Mouse (Mus musculus) megakaryocyte, adult 5-6 weeks (primary cell): ENCODE results near the gene Utf1. TPM values are rescaled to one million over a fixed set of nuclear protein-coding genes. Genes with fewer than 3 reads are reported as not detected.

Experiments
- ATAC-seq: 2 replicates; pipeline ENCODE4 v1.8.0; 2016; ENCODE audit warnings: mild to moderate bottlenecking, inconsistent platforms; ENCODE audit not compliant: poor library complexity, severe bottlenecking
- total RNA-seq, 2 experiments: library from RNA; stranded (forward) in 1 of 2; stranded (reverse) in 1 of 2; fragments of 153-499, 151-499 nt in 1 of 2; fragments of 221-1000, 200-1000 nt in 1 of 2; gene quantifications; 2 replicates each; pipeline versions ENCODE4 v1.2.3 to v1.2.4; 2015 to 2017

Gene Utf1
- total RNA-seq, 2 experiments from 2014 or later = not detected

- no peak for ATAC-seq
Measured at GRCm38 (mm10) chr7:139970979-139971378, 27.4 kb downstream of the Utf1 start.

GRCm38 (mm10) chr7:139971436-139971835 lies 27.8 kb downstream of the Utf1 start:
- ATAC-seq = peak; percentile 47

DNA sequence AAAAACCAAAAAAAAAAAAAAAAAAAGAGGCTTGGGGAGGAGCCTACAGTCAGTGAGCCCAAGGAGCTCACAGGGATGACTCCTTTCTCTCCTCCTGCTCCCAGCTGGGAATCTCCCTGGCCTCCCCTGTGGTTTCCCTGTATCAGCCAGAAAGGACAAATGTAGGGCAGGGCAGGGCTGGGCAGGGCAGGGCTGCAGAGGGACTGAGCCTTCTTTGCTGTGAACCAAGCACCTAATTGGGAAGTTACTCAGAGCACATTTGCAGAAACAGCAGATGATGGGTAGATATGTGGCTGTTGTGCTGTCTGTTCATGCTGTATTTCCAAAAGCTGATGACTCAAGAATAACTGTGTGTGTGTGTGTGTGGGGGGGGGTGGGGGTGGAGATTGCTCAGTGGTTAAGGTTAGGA lies 29.3 kb downstream of the Utf1 start:
- ATAC-seq = peak; percentile 33

DNA sequence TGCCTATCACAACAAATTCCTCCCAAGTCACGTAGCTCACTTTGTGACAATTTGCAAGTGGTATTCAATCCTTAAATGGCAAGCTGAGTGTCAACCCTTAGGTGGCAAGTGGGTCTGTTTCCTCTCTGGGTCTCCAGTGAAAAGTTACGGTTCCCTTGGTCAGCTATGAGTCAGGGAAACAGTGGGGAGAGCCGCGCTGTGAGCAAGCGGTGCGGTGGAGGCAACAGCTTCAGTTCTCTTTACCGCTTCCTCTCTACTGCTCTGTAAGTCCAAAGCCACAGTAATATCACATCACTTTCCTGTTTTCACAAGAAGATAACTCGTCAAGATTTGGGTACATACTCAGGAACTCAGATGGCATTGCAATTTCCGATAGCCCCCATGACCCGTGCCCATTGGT lies 30.7 kb downstream of the Utf1 start:
- peak; percentile 60 for ATAC-seq

DNA sequence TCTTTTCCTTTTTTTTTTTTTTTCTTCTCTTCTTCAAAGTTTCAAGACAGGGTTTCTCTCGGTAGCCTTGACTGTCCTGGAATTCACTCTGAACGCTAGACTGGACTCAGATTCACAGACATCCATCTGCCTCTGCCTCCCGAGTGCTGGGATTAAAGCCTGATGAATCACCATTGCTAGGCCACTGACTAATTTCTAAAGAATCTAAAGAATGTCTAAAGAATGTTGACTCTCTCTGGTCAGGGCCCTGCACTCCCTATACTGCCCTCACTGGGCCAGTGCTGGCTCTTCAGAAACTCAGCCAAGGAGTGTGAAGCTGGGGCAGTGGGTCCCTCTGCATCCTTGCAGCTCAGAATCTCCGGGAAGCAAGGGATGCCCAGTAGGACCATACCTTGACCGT lies 31.9 kb downstream of the Utf1 start:
- ATAC-seq = no peak

DNA sequence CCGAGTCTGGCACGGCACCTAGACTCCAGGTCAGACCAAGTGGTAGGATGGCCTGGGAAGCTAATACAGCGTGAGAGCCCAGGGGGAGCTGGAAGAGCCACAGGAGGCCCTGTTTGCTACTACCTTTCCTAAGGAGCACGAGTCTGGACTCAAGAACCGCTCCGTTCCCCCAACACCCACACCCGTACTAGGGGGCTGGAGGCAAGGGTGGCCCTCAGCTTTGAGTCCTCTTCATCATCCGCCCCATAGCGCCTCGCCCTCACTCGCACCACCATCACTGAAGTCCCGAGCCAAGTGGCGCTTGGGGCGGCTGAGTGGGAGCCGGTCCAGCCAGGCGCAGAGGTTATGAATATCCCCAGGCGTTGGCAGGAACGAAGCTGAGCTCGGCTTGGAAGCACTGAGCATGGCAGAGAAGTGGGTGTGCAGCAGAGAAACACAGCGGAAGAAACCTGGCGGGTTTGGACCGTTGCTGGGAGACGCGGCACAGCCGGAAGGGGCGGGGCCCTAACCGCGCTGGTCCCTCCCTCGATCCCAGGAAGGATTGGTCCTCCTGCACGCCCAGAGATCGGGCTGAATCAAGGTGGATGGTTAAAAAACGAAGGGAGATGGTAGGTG lies 34.8 kb downstream of the Utf1 start, which contains the start of gene 6430531B16Rik:
6430531B16Rik (minus strand) TSS at position 478 of the 615 bp plus-strand sequence.
- peak; percentile 62 for ATAC-seq

DNA sequence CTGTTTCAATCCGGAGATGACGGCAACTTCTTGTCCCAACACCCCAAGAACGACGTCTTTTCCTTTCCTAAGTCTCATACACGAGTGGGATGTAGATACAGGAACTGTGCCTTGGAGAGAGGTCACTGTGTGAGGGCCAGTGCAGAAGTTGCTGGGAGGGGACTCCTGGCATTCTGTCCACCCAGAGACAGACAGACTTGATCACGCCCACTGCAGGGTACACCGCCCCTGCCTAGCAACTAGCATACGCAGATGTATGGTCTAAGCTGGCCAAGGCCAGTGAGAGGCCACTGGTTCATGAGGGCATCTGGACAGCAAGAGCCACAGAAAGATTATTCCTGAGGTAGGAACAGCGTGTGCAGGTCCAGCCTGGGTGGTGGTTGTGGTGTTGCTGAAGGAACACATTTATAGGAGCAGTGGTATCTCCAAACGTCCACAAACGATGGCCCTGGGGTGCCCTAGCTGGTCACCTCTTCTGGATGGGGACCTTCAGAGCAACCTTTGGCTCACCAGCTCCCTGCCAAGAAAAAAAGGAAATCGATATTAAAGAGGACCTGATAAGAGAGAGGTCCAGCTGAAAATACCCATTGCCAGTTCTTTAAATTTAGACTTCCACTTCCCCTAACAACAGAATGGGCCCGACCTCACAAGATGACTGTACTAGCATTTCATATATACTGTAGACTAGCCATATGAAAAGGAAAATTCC lies 35.6 kb downstream of the Utf1 start:
- peak; percentile 20 for ATAC-seq

DNA sequence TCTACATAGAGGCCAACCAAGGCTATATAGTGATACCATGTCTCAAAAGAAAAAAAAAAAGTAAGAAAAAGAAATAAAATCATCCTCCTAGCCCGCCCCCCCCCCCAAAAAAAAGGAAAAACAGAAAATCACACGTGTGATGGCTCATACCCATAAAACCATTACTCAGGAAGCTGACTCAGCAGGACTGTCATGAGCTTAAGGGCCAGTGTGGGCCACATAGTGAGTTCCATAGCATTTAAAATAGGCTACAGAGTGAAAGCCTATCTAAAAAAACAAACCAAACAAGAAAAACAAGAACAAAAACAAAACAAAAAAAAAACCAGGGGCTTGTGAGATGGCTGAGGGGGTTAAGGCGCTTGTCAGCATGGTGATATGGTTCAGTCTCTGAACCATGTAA lies 37.2 kb downstream of the Utf1 start:
- no peak for ATAC-seq

DNA sequence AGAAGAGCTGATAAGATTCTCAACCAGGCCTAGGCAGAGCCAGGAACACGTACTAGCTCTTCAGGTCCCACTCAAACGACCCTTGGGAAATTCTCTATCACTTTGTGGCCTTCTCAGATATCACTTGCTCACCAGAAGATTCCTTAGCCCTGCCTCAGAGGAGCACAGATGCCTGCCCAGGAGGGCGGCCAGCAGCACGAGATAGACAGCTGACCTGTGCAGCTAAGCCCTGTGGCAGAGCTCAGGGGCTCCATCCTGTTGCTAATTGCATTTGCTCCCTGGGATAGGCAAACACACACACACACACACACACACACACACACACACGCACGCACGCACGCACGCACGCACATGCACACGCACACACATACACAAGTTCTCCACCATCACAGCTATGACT lies 38.5 kb downstream of the Utf1 start:
- no peak for ATAC-seq

GRCm38 (mm10) chr7:139984505-139984904 lies 40.9 kb downstream of the Utf1 start:
- peak; percentile 86 for ATAC-seq

- ATAC-seq = no peak
Measured at GRCm38 (mm10) chr7:139988272-139988671, 44.7 kb downstream of the Utf1 start.

GRCm38 (mm10) chr7:139990864-139991394 lies 47.3 kb downstream of the Utf1 start:
- ATAC-seq = peak; percentile 14

- peak; percentile 83 for ATAC-seq
Measured at GRCm38 (mm10) chr7:139992406-139992805, 48.8 kb downstream of the Utf1 start, which contains the start of gene Adam8. Gene Adam8, minus strand, starts transcription at chr7:139992562.

GRCm38 (mm10) chr7:139993532-139993931 lies 49.9 kb downstream of the Utf1 start:
- ATAC-seq = no peak

DNA sequence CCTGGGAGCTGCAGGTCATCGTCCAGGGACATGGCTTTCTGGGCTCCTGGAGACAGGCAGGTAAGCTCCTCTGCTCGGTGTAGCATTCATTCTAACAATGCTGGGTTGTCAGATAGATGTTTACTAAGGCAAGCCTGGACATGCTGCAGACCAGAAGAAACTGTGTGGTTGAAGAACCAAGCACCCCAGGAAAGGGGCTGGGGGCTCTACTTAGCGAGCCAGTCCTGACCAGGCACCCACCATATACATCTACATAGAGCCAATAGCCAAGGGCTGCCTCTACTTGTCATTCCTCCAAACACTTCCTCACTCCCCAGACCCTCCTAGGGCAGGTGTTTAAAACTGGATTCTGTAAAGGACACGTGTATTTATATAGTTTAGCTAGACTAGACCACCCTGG lies 50.6 kb downstream of the Utf1 start:
- no peak for ATAC-seq

- ATAC-seq = peak; percentile 40
Measured at GRCm38 (mm10) chr7:139994676-139995075, 51.1 kb downstream of the Utf1 start.

Other genes with a start within 250 kb of the Utf1 start
- not detected in 2 replicates for gene Adgra1, start 109.6 kb upstream of the Utf1 start, total RNA-seq (2015)
- not detected in 2 replicates for gene Adgra1, start 109.6 kb upstream of the Utf1 start, total RNA-seq (2017)
- gene Kndc1, start 49.1 kb upstream of the Utf1 start, total RNA-seq (2015) = not detected in 2 replicates
- 0.04 TPM in 1 of 2 replicates, not detected in the other for gene Kndc1, start 49.1 kb upstream of the Utf1 start, total RNA-seq (2017)
- 1.1 and 1.2 TPM in 2 replicates for gene 6430531B16Rik, start 35.0 kb downstream of the Utf1 start, total RNA-seq (2015)
- gene 6430531B16Rik, start 35.0 kb downstream of the Utf1 start, total RNA-seq (2017) = 0.89 and 2.3 TPM in 2 replicates
- 35.0 and 43.7 TPM in 2 replicates for gene Adam8, start 48.8 kb downstream of the Utf1 start, total RNA-seq (2015)
- 39.3 and 51.1 TPM in 2 replicates for gene Adam8, start 48.8 kb downstream of the Utf1 start, total RNA-seq (2017)
- gene Zfp511, start 92.6 kb downstream of the Utf1 start, total RNA-seq (2015) = 32.2 and 34.0 TPM in 2 replicates
- gene Zfp511, start 92.6 kb downstream of the Utf1 start, total RNA-seq (2017) = 19.9 and 22.8 TPM in 2 replicates
- 17.8 and 18.8 TPM in 2 replicates for gene Tubgcp2, start 92.9 kb downstream of the Utf1 start, total RNA-seq (2015)
- 29.7 and 36.7 TPM in 2 replicates for gene Tubgcp2, start 92.9 kb downstream of the Utf1 start, total RNA-seq (2017)
- not detected in 2 replicates for gene Msx3, start 105.3 kb downstream of the Utf1 start, total RNA-seq (2015)
- gene Msx3, start 105.3 kb downstream of the Utf1 start, total RNA-seq (2017) = not detected in 2 replicates
- not detected in 2 replicates for gene Caly, start 138.8 kb downstream of the Utf1 start, total RNA-seq (2015)
- not detected in 2 replicates for gene Caly, start 138.8 kb downstream of the Utf1 start, total RNA-seq (2017)
- gene Prap1, start 149.6 kb downstream of the Utf1 start, total RNA-seq (2015) = not detected in 2 replicates
- gene Prap1, start 149.6 kb downstream of the Utf1 start, total RNA-seq (2017) = not detected in 2 replicates
- gene Fuom, start 158.7 kb downstream of the Utf1 start, total RNA-seq (2015) = 13.0 and 15.8 TPM in 2 replicates
- gene Fuom, start 158.7 kb downstream of the Utf1 start, total RNA-seq (2017) = 12.1 and 16.0 TPM in 2 replicates
- gene Paox, start 172.0 kb downstream of the Utf1 start, total RNA-seq (2015) = 12.9 and 16.9 TPM in 2 replicates
- 8.7 and 11.3 TPM in 2 replicates for gene Paox, start 172.0 kb downstream of the Utf1 start, total RNA-seq (2017)
- 72.7 and 97.4 TPM in 2 replicates for gene Echs1, start 172.7 kb downstream of the Utf1 start, total RNA-seq (2015)
- gene Echs1, start 172.7 kb downstream of the Utf1 start, total RNA-seq (2017) = 71.3 and 87.9 TPM in 2 replicates
- 10.2 and 17.4 TPM in 2 replicates for gene Mtg1, start 193.8 kb downstream of the Utf1 start, total RNA-seq (2015)
- 5.9 and 14.4 TPM in 2 replicates for gene Mtg1, start 193.8 kb downstream of the Utf1 start, total RNA-seq (2017)
- gene Sprn, start 211.1 kb downstream of the Utf1 start, total RNA-seq (2015) = not detected in 2 replicates
- gene Sprn, start 211.1 kb downstream of the Utf1 start, total RNA-seq (2017) = not detected in 2 replicates
- not detected in 2 replicates for gene Olfr522, start 221.0 kb downstream of the Utf1 start, total RNA-seq (2015)
- gene Olfr522, start 221.0 kb downstream of the Utf1 start, total RNA-seq (2017) = not detected in 2 replicates
- gene Olfr523, start 229.4 kb downstream of the Utf1 start, total RNA-seq (2015) = not detected in 2 replicates
- gene Olfr523, start 229.4 kb downstream of the Utf1 start, total RNA-seq (2017) = not detected in 2 replicates